In the genomic region with DNA sequence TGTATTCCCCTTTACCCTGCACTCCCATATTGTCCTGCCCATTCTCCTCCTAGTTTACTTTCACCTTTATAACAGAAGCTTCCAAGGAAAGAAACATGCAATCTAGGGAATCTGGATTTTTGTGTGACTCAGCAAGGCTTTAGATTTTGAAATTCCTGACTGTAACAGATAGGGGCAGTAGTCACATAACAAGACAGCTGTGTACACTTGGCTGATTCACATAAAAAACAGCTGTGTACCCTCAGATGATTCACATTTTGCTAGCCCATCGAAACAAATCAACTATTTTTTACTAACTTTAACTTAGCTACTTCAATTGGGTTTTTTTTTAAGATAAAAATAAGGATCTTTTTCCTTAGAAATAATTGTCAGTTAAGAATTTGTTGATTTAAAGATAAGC, we compare ENCODE assay signal across 15 mouse cellular contexts.
DNase-seq lines count a peak whose midpoint lies in the region; ATAC-seq and TF ChIP-seq lines count a peak whose summit lies in the region.
"Had no signal": no experiment of that assay in that cellular context is flagged by ENCODE, and none has a peak within 500 bp of the region (broad histone marks: within the 10 kb centered on the region; RNA-seq: fewer than 3 reads in every experiment).

No protein-coding gene starts in this region.

- no peak overlapping the region for H3K9ac ChIP-seq in embryonic facial prominence, embryonic 14.5 days (ENCODE audit: low read depth, low read length)
- no peak overlapping the region for H3K9ac ChIP-seq in kidney, postnatal 0 days (ENCODE audit: low read depth, low read length)
- no peak overlapping the region for H3K9ac ChIP-seq in stomach, postnatal 0 days (ENCODE audit: low read length)
- H3K9ac ChIP-seq: forebrain, embryonic 15.5 days; heart, embryonic 12.5 days; hindbrain, embryonic 13.5 days had no signal

- no peaks in the 10 kb centered on the region for H3K36me3 ChIP-seq in embryonic facial prominence, embryonic 14.5 days (ENCODE audit: control insufficient read depth, insufficient read depth, low read length)
- H3K36me3 ChIP-seq in embryonic facial prominence, embryonic 10.5 days (replicated peaks): no peaks in the 10 kb centered on the region
- no peaks in the 10 kb centered on the region for H3K36me3 ChIP-seq in kidney, postnatal 0 days (ENCODE audit: insufficient read depth, low read length)
- H3K36me3 ChIP-seq in C2C12 (ENCODE audit: control insufficient read depth, insufficient read depth): no peaks in the 10 kb centered on the region
- no peaks in the 10 kb centered on the region for H3K36me3 ChIP-seq in stomach, postnatal 0 days (ENCODE audit: control insufficient read depth, insufficient read depth, low read length)
- H3K36me3 ChIP-seq: forebrain, embryonic 15.5 days; heart, embryonic 12.5 days; hindbrain, embryonic 13.5 days had no signal

- no peak for TF ChIP-seq EP300 in stomach, postnatal 0 days (optimal IDR thresholded peaks at IDR 0.05)

- no peaks in the 10 kb centered on the region for H3K79me3 ChIP-seq in C2C12 (ENCODE audit: low read depth)

- no peak overlapping the region for H3ac ChIP-seq in C2C12 (ENCODE audit: control insufficient read depth, insufficient read length, low read depth)

- ATAC-seq in embryonic facial prominence, embryonic 14.5 days (ENCODE audit: low read depth): no peak
- ATAC-seq in kidney, postnatal 0 days (replicated peaks; ENCODE audit: low FRiP score, low read depth): no peak
- ATAC-seq in stomach, postnatal 0 days (ENCODE audit: low FRiP score, low TSS enrichment): no peak
- ATAC-seq: forebrain, embryonic 15.5 days; hindbrain, postnatal 0 days had no signal

- 69% methylated on average over 1 of the region's 1 CpGs for WGBS in embryonic facial prominence, embryonic 14.5 days
- WGBS in embryonic facial prominence, embryonic 10.5 days: 79% methylated on average over 1 of the region's 1 CpGs
- 45% methylated on average over 1 of the region's 1 CpGs for WGBS in kidney, postnatal 0 days
- 37% methylated on average over 1 of the region's 1 CpGs for WGBS in stomach, postnatal 0 days

- no peaks in the 10 kb centered on the region for H3K79me2 ChIP-seq in C2C12 (ENCODE audit: control insufficient read depth, insufficient read depth)

- no peak overlapping the region for H3K4me3 ChIP-seq in embryonic facial prominence, embryonic 14.5 days (ENCODE audit: low read depth, low read length)
- H3K4me3 ChIP-seq in embryonic facial prominence, embryonic 10.5 days: no peak overlapping the region
- H3K4me3 ChIP-seq in kidney, postnatal 0 days (replicated peaks; ENCODE audit: low read depth, low read length): no peak overlapping the region
- H3K4me3 ChIP-seq in C2C12 (ENCODE audit: insufficient read depth, poor library complexity, severe bottlenecking): no peak overlapping the region
- no peak overlapping the region for H3K4me3 ChIP-seq in stomach, postnatal 0 days (ENCODE audit: low read depth, low read length)
- H3K4me3 ChIP-seq: forebrain, embryonic 15.5 days; heart, adult 2 months; heart, embryonic 12.5 days; hindbrain, embryonic 13.5 days had no signal

- DNase-seq in embryonic facial prominence, embryonic 14.5 days (ENCODE audit: low spot score): peak; percentile 31
- no peak for DNase-seq in embryonic facial prominence, embryonic 10.5 days (ENCODE audit: low spot score)
- DNase-seq in kidney, postnatal 0 days (ENCODE audit: low spot score): peak; percentile 50
- no peak for DNase-seq in kidney, postnatal 10 days
- no peak for DNase-seq in stomach, postnatal 0 days (ENCODE audit: low spot score)
- DNase-seq in right cerebral cortex, postnatal 14 days: no peak
- DNase-seq: cerebellum, adult 18-20 months; cerebellum, postnatal 10 days; gastrocnemius, postnatal 14 days; heart, adult 2 months had no signal

- H3K9me3 ChIP-seq in embryonic facial prominence, embryonic 14.5 days (ENCODE audit: control insufficient read depth, low read length): no peaks in the 10 kb centered on the region
- H3K9me3 ChIP-seq in embryonic facial prominence, embryonic 10.5 days: no peaks in the 10 kb centered on the region
- H3K9me3 ChIP-seq in kidney, postnatal 0 days (replicated peaks; ENCODE audit: low read length): no peaks in the 10 kb centered on the region
- no peaks in the 10 kb centered on the region for H3K9me3 ChIP-seq in stomach, postnatal 0 days (ENCODE audit: control insufficient read depth, low read length)
- H3K9me3 ChIP-seq: forebrain, embryonic 15.5 days; heart, embryonic 12.5 days; hindbrain, embryonic 13.5 days had no signal

- H3K4me2 ChIP-seq in embryonic facial prominence, embryonic 14.5 days (ENCODE audit: low read depth, low read length): no peak overlapping the region
- no peak overlapping the region for H3K4me2 ChIP-seq in kidney, postnatal 0 days (ENCODE audit: low read length)
- H3K4me2 ChIP-seq in stomach, postnatal 0 days (replicated peaks; ENCODE audit: low read depth): no peak overlapping the region
- H3K4me2 ChIP-seq: forebrain, embryonic 15.5 days; heart, embryonic 12.5 days; hindbrain, embryonic 13.5 days had no signal

- no peaks in the 10 kb centered on the region for H3K27me3 ChIP-seq in embryonic facial prominence, embryonic 14.5 days (replicated peaks; ENCODE audit: control insufficient read depth, insufficient read depth, low read length)
- no peaks in the 10 kb centered on the region for H3K27me3 ChIP-seq in embryonic facial prominence, embryonic 10.5 days (replicated peaks; ENCODE audit: low read depth, poor library complexity, severe bottlenecking)
- no peaks in the 10 kb centered on the region for H3K27me3 ChIP-seq in kidney, postnatal 0 days (ENCODE audit: insufficient read depth, low read length)
- no peaks in the 10 kb centered on the region for H3K27me3 ChIP-seq in C2C12 (ENCODE audit: control insufficient read depth, insufficient read depth, insufficient read length)
- no peaks in the 10 kb centered on the region for H3K27me3 ChIP-seq in stomach, postnatal 0 days (ENCODE audit: control insufficient read depth, insufficient read depth, low read length)
- H3K27me3 ChIP-seq: forebrain, embryonic 15.5 days; heart, embryonic 12.5 days; hindbrain, embryonic 13.5 days had no signal

- H3K27ac ChIP-seq in embryonic facial prominence, embryonic 14.5 days (replicated peaks; ENCODE audit: low read depth, low read length): no peak overlapping the region
- H3K27ac ChIP-seq in embryonic facial prominence, embryonic 10.5 days (replicated peaks): no peak overlapping the region
- no peak overlapping the region for H3K27ac ChIP-seq in kidney, postnatal 0 days
- H3K27ac ChIP-seq in stomach, postnatal 0 days (replicated peaks): no peak overlapping the region
- H3K27ac ChIP-seq: forebrain, embryonic 15.5 days; heart, adult 2 months; hindbrain, embryonic 13.5 days; hindbrain, postnatal 0 days had no signal

- TF ChIP-seq CTCF in kidney, postnatal 0 days (IDR thresholded peaks at IDR 0.05; ENCODE audit: low read depth): peak; percentile 16; the same call in 1 of the 2 replicates
- no peak for TF ChIP-seq CTCF in C2C12 (IDR thresholded peaks at IDR 0.05; ENCODE audit: control insufficient read depth, insufficient read depth, insufficient read length)
- peak; percentile 30 for TF ChIP-seq CTCF in stomach, postnatal 0 days (IDR thresholded peaks at IDR 0.05; ENCODE audit: low read depth)

- peaks cover 5% of the 10 kb centered on the region for H3K4me1 ChIP-seq in embryonic facial prominence, embryonic 14.5 days (ENCODE audit: control insufficient read depth, insufficient read depth, low read length)
- no peaks in the 10 kb centered on the region for H3K4me1 ChIP-seq in embryonic facial prominence, embryonic 10.5 days
- H3K4me1 ChIP-seq in kidney, postnatal 0 days (replicated peaks; ENCODE audit: insufficient read depth, low read length): no peaks in the 10 kb centered on the region
- no peaks in the 10 kb centered on the region for H3K4me1 ChIP-seq in stomach, postnatal 0 days (replicated peaks; ENCODE audit: control insufficient read depth, insufficient read depth)
- H3K4me1 ChIP-seq: forebrain, embryonic 15.5 days; heart, embryonic 12.5 days; hindbrain, embryonic 13.5 days had no signal

TF ChIP-seq in C2C12, 6 proteins besides CTCF, POLR2A, EP300 and RAD21:
- TF ChIP-seq MYOD1 (IDR thresholded peaks at IDR 0.05; ENCODE audit: control insufficient read depth, insufficient read length, low read depth) (peak; percentile 95), USF1 (IDR thresholded peaks at IDR 0.05; ENCODE audit: low read depth) (no peak), MAX (IDR thresholded peaks at IDR 0.05) (no peak)

Comparison
In these comparisons a context has a peak if more than half of its experiments do, and no peak if none do; other contexts are left out.
1. DNase-seq: peak in embryonic facial prominence, embryonic 14.5 days (single experiment) and kidney, postnatal 0 days (single experiment); none in embryonic facial prominence, embryonic 10.5 days (single experiment), kidney, postnatal 10 days (single experiment), stomach, postnatal 0 days (single experiment) and right cerebral cortex, postnatal 14 days (single experiment).